Mouse (Mus musculus): ENCODE results near the gene Gm20388. TPM values are rescaled to one million over a fixed set of nuclear protein-coding genes. Genes with fewer than 3 reads are reported as not detected.

The Gm20388 gene
- polyA plus RNA-seq, 1 experiment from 2014 or later: not detected

DNA sequence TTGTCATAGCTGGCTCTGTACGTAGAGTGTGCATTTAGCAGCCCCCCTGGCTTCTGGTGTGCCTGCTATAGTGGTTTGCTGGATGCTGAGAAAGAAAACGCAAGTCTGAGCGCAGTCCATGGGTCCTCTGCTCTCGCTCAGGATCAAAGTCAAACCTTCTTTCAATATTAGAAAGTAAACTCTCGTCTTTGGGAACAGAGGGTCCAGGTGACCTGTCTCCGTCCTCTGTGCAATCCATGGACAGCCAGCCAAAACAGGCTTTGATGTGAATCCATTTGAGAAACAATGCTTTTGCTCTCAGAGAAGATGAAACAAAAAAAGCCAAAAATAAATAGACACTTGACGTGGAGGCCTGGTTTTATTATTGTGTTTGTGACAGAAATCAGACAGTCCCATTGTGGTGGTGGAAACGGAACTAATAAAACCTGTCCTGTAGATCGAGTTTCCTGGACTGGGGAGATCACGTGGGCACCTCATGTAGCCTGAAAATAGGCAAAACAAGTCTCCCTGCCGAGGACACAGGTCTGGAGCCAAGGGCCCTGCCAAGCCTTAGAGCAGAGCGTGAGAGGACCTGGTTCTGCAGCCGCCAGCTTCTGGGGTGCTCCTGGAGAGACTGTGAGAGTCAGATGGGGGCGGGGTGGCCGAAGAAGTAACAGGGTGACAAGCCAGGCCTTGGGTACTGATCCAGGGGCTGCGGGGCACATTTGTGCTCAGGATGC is 3902.7 kb downstream of the Gm20388 start:
- Histone ChIP-seq H3K4me2 (ENCODE audit: low read depth, severe bottlenecking) (no peak overlapping the region), H3K9me3 (ENCODE audit: control insufficient read depth, low read length) (no peaks in the 10 kb centered on the region), H3K9ac (ENCODE audit: low read length) (no peak overlapping the region), H3K4me1 (ENCODE audit: control insufficient read depth, insufficient read depth, low read length) (no peaks in the 10 kb centered on the region), H3K27ac (replicated peaks; ENCODE audit: low read depth, low read length) (no peak overlapping the region), H3K4me3 (ENCODE audit: low read depth, low read length) (no peak overlapping the region), H3K36me3 (ENCODE audit: control insufficient read depth, insufficient read depth, low read length) (0 out of 2 replicates have a peak, but pooled peaks cover 2% of the 10 kb centered on the region), H3K27me3 (ENCODE audit: control insufficient read depth, insufficient read depth, low read length) (no peaks in the 10 kb centered on the region)
- 70% methylated on average over 16 of the region's 16 CpGs for WGBS
- no peak for DNase-seq (ENCODE audit: low spot score)
- no peak for ATAC-seq (ENCODE audit: insufficient number of reproducible peaks, low FRiP score, low TSS enrichment, low read depth)

DNA sequence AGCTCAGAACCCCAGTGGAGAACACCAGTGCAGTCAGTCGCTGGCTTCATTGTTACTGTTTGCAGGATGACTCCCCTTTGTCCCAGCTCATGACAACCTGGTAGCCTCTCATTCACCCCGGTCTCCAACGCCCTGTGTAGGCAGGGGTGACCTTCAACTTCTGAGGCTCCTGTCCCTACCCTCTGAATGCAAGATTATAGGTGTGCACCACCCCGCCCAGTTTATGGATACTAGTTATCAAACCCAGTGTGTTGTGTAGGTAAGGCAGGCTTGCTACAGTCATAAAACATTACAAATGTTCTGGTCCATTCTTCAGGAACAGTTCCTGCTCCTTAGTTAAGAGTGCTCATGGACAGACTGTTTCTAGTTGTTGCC is 3903.2 kb downstream of the Gm20388 start:
- Histone ChIP-seq H3K27ac (replicated peaks; ENCODE audit: low read depth, low read length) (no peak overlapping the region), H3K27me3 (ENCODE audit: control insufficient read depth, insufficient read depth, low read length) (no peaks in the 10 kb centered on the region), H3K9ac (ENCODE audit: low read length) (no peak overlapping the region), H3K9me3 (ENCODE audit: control insufficient read depth, low read length) (no peaks in the 10 kb centered on the region), H3K4me3 (ENCODE audit: low read depth, low read length) (no peak overlapping the region), H3K4me1 (ENCODE audit: control insufficient read depth, insufficient read depth, low read length) (no peaks in the 10 kb centered on the region), H3K4me2 (ENCODE audit: low read depth, severe bottlenecking) (no peak overlapping the region), H3K36me3 (ENCODE audit: control insufficient read depth, insufficient read depth, low read length) (0 out of 2 replicates have a peak, but pooled peaks cover 2% of the 10 kb centered on the region)
- ATAC-seq (ENCODE audit: insufficient number of reproducible peaks, low FRiP score, low TSS enrichment, low read depth) (no peak), DNase-seq (ENCODE audit: low spot score) (no peak)
- 97% methylated on average over 4 of the region's 4 CpGs for WGBS

DNA sequence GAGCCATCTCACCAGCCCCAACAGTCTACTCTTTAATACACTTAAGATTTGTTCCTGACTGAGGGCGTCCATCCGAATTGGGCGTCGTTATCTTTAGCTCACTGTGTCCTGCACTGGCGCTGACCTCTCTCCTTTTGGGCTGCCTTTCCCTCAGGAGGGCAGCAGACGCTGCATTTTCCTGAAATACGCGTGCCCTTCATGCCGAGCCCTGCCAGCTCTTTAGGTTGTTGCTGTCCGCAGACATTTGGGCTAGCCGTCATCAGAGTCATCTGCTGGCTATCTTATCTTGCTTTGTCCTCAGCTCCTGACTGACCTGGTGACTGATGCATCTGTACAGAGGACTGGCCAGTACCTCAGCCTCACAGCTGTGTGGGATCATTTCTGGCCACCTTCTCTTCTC is 3904.7 kb downstream of the Gm20388 start:
- Histone ChIP-seq H3K4me1 (ENCODE audit: control insufficient read depth, insufficient read depth, low read length) (no peaks in the 10 kb centered on the region), H3K9ac (ENCODE audit: low read length) (no peak overlapping the region), H3K9me3 (ENCODE audit: control insufficient read depth, low read length) (no peaks in the 10 kb centered on the region), H3K4me3 (ENCODE audit: low read depth, low read length) (no peak overlapping the region), H3K36me3 (ENCODE audit: control insufficient read depth, insufficient read depth, low read length) (0 out of 2 replicates have a peak, but pooled peaks cover 2% of the 10 kb centered on the region), H3K27ac (replicated peaks; ENCODE audit: low read depth, low read length) (no peak overlapping the region), H3K4me2 (ENCODE audit: low read depth, severe bottlenecking) (no peak overlapping the region), H3K27me3 (ENCODE audit: control insufficient read depth, insufficient read depth, low read length) (no peaks in the 10 kb centered on the region)
- ATAC-seq (ENCODE audit: insufficient number of reproducible peaks, low FRiP score, low TSS enrichment, low read depth): no peak
- 90% methylated on average over 11 of the region's 11 CpGs for WGBS
- DNase-seq (ENCODE audit: low spot score): no peak

DNA sequence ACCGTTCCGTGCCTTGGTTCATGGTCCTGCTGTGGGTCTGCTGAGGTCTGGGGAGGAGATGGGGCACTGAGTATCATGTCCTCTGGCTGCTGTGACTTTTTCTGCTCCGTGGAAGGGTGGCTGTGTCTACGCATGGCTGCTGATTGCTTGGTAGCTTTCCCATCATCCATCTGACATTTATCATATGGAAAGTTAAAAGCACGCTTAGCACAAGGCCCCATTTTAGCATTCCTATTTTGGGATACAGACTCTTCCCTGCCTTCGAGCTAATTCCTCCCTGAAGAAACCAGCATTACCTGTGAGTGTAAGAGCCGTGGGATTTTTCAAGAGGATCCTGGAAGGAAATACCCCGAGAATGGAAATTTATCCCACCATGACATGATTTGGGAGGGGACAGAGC is 3906.3 kb downstream of the Gm20388 start:
- Histone ChIP-seq H3K4me2 (ENCODE audit: low read depth, severe bottlenecking) (no peak overlapping the region), H3K9me3 (ENCODE audit: control insufficient read depth, low read length) (no peaks in the 10 kb centered on the region), H3K27me3 (ENCODE audit: control insufficient read depth, insufficient read depth, low read length) (no peaks in the 10 kb centered on the region), H3K36me3 (ENCODE audit: control insufficient read depth, insufficient read depth, low read length) (0 out of 2 replicates have a peak, but pooled peaks cover 2% of the 10 kb centered on the region), H3K27ac (replicated peaks; ENCODE audit: low read depth, low read length) (no peak overlapping the region), H3K9ac (ENCODE audit: low read length) (no peak overlapping the region), H3K4me3 (ENCODE audit: low read depth, low read length) (no peak overlapping the region), H3K4me1 (ENCODE audit: control insufficient read depth, insufficient read depth, low read length) (no peaks in the 10 kb centered on the region)
- WGBS: 92% methylated on average over 8 of the region's 8 CpGs
- ATAC-seq (ENCODE audit: insufficient number of reproducible peaks, low FRiP score, low TSS enrichment, low read depth) (no peak), DNase-seq (ENCODE audit: low spot score) (no peak)

DNA sequence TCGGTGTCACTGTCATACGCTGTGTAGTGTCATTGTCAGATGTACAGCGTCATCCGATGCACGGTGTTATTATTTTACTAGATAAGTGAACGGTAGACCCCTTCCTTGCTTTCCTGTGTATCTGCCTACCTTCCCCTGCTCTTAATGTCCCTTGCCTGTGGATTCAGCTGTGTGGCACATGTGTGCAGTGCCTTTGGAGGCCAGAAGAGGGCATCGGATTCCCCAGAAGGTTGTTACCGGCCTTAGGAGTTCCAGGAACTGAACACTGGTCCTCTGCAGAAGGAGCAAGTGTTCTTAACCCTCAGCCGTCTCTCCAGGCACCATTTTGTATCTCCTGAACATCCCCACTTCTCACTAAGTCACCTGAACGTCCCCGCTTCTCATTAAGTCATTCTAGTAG is 3907.1 kb downstream of the Gm20388 start:
- Histone ChIP-seq H3K4me1 (ENCODE audit: control insufficient read depth, insufficient read depth, low read length) (no peaks in the 10 kb centered on the region), H3K27me3 (ENCODE audit: control insufficient read depth, insufficient read depth, low read length) (no peaks in the 10 kb centered on the region), H3K36me3 (ENCODE audit: control insufficient read depth, insufficient read depth, low read length) (0 out of 2 replicates have a peak, but pooled peaks cover 2% of the 10 kb centered on the region), H3K4me2 (ENCODE audit: low read depth, severe bottlenecking) (no peak overlapping the region), H3K9me3 (ENCODE audit: control insufficient read depth, low read length) (no peaks in the 10 kb centered on the region), H3K4me3 (ENCODE audit: low read depth, low read length) (no peak overlapping the region), H3K27ac (replicated peaks; ENCODE audit: low read depth, low read length) (no peak overlapping the region), H3K9ac (ENCODE audit: low read length) (no peak overlapping the region)
- WGBS: 92% methylated on average over 11 of the region's 11 CpGs
- DNase-seq (ENCODE audit: low spot score): no peak
- no peak for ATAC-seq (ENCODE audit: insufficient number of reproducible peaks, low FRiP score, low TSS enrichment, low read depth)

DNA sequence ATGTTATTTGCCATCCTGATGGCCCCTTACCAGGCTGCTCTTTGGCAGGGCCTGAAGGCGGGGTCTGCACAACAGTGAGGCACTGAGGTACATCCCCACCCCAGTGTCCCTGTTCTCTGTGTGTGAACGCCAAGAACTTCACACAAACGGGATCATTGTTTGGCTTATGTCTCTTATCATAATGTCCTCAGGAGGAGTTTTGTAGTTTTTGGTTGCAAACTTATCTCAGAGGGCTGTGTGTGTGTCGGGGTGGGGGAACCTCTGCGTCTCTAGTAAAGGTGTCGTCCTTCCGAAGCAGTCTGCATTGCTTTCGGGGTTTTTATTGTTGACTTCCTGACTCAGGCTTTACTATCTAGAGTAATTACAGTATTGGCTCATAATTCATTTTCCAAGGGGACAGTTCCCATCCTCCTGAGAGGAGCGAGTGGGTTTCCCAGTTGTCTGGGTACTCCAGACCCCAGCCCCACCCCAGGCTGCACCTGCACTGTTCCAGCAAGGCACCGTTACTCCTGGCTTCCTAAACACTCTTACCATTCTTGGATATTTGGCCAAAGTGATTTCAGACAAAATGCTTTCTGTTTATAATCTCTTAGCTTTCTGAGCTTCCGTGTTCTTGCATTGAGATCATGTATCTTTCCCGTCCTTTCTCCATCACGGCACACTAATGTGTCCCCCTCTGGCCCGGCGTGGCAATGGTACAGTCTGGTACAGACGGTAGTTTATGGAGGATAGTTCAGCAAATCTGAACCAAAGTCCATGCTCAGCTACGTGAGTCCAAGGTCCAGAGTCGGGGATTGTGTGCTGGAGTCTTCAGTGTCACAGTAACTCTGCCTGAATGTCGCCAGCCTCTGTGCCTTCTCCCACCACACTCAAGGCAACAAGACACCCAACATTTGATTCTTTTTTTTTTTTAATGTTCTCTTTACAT is 3909.3 kb downstream of the Gm20388 start:
- WGBS: 91% methylated on average over 19 of the region's 19 CpGs
- Histone ChIP-seq H3K4me1 (ENCODE audit: control insufficient read depth, insufficient read depth, low read length) (no peaks in the 10 kb centered on the region), H3K9ac (ENCODE audit: low read length) (no peak overlapping the region), H3K36me3 (ENCODE audit: control insufficient read depth, insufficient read depth, low read length) (0 out of 2 replicates have a peak, but pooled peaks cover 2% of the 10 kb centered on the region), H3K9me3 (ENCODE audit: control insufficient read depth, low read length) (no peaks in the 10 kb centered on the region), H3K27ac (replicated peaks; ENCODE audit: low read depth, low read length) (no peak overlapping the region), H3K4me3 (ENCODE audit: low read depth, low read length) (no peak overlapping the region), H3K4me2 (ENCODE audit: low read depth, severe bottlenecking) (no peak overlapping the region), H3K27me3 (ENCODE audit: control insufficient read depth, insufficient read depth, low read length) (no peaks in the 10 kb centered on the region)
- DNase-seq (ENCODE audit: low spot score) (no peak), ATAC-seq (ENCODE audit: insufficient number of reproducible peaks, low FRiP score, low TSS enrichment, low read depth) (no peak)

DNA sequence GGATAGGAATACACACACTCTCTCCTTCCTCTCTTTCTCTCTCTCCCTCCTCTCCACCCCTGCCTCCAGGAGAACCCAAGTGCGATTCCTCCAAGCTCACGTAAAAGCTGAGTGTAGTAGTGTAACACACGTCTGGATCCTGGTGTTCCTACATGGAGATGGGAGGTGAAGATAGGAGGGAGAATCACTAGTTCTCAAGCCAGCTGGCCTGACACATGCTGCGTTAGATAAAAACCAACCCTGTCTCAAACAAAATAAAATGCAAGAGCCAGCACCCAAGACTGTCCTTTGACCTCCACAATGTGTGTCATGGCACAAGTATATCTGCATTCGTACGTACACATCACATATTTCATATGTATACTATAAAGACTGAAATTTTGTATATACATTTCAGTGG is 3910.1 kb downstream of the Gm20388 start:
- H3K27ac ChIP-seq (replicated peaks; ENCODE audit: low read depth, low read length): no peak overlapping the region
- no peak for ATAC-seq (ENCODE audit: insufficient number of reproducible peaks, low FRiP score, low TSS enrichment, low read depth)
- H3K4me2 ChIP-seq (ENCODE audit: low read depth, severe bottlenecking): no peak overlapping the region
- H3K27me3 ChIP-seq (ENCODE audit: control insufficient read depth, insufficient read depth, low read length): no peaks in the 10 kb centered on the region
- no peak for DNase-seq (ENCODE audit: low spot score)
- no peak overlapping the region for H3K9ac ChIP-seq (ENCODE audit: low read length)
- no peak overlapping the region for H3K4me3 ChIP-seq (ENCODE audit: low read depth, low read length)
- no peaks in the 10 kb centered on the region for H3K4me1 ChIP-seq (ENCODE audit: control insufficient read depth, insufficient read depth, low read length)
- H3K36me3 ChIP-seq (ENCODE audit: control insufficient read depth, insufficient read depth, low read length): 0 out of 2 replicates have a peak, but pooled peaks cover 2% of the 10 kb centered on the region
- WGBS: 95% methylated on average over 6 of the region's 6 CpGs
- H3K9me3 ChIP-seq (ENCODE audit: control insufficient read depth, low read length): no peaks in the 10 kb centered on the region

DNA sequence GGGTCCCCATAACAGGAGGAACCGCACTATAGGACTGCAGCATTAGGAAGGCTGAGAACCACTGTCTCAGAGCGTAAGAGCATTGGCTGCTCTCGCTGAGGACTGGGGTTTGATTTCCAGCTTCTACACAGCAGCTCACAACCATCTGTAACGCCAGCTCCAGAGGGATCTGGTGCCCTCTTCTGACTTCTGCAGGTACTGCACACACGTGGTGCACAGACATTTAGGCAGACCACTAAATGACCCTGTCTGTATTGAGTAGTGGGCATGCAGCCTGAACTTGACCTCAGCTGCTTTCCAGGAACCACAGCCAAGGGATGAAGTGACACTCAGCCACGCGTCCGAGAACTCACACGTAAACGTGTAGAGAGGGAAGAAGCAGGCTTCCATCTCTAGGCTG is 3912.5 kb downstream of the Gm20388 start:
- H3K27ac ChIP-seq (replicated peaks; ENCODE audit: low read depth, low read length): no peak overlapping the region
- 96% methylated on average over 10 of the region's 10 CpGs for WGBS

More for the DNA sequence above, 3912.5 kb downstream of the Gm20388 start:
- H3K36me3 ChIP-seq (ENCODE audit: control insufficient read depth, insufficient read depth, low read length): peaks cover 8% of the 10 kb centered on the region; the same call in 1 of the 2 replicates
- H3K4me3 ChIP-seq (ENCODE audit: low read depth, low read length): no peak overlapping the region
- no peak overlapping the region for H3K4me2 ChIP-seq (ENCODE audit: low read depth, severe bottlenecking)
- no peak overlapping the region for H3K9ac ChIP-seq (ENCODE audit: low read length)
- no peaks in the 10 kb centered on the region for H3K27me3 ChIP-seq (ENCODE audit: control insufficient read depth, insufficient read depth, low read length)
- H3K4me1 ChIP-seq (ENCODE audit: control insufficient read depth, insufficient read depth, low read length): no peaks in the 10 kb centered on the region
- no peak for DNase-seq (ENCODE audit: low spot score)
- ATAC-seq (ENCODE audit: insufficient number of reproducible peaks, low FRiP score, low TSS enrichment, low read depth): no peak
- H3K9me3 ChIP-seq (ENCODE audit: control insufficient read depth, low read length): no peaks in the 10 kb centered on the region
